Mouse (Mus musculus) hindbrain, embryonic 15.5 days (tissue): ENCODE measurements around the gene Hist1h1d. TPM values are rescaled to one million over a fixed set of nuclear protein-coding genes. Genes with fewer than 3 reads are reported as not detected.

ENCODE experiments used
- microRNA-seq: library from miRNA; unstranded; fragments of <30 nt; microRNA quantifications from one replicate; pipeline ENCODE4, GENCODE M21; 2016
- polyA plus RNA-seq: library from polyadenylated mRNA; unstranded; fragments of >200 nt; fragmentation: Nextera tagmentation; extraction: Ambion mirVana; gene quantifications from 2 replicates; pipeline ENCODE4 v1.2.1, GENCODE M21; 2015

Hist1h1d gene
- polyA plus RNA-seq, 1 experiment from 2014 or later: 0.10 TPM

Small RNA genes lying within 50 kb of the gene (microRNA-seq; reads per million reads assigned to microRNA genes)
- gene Gm44297 (not detected), gene Gm44359 (not detected), gene Gm44394 (not detected), gene n-TStga1 (not detected)

Other genes with a start within 250 kb of the Hist1h1d start
- gene Zfp322a, start 184.1 kb upstream of the Hist1h1d start, polyA plus RNA-seq: 42.8 and 46.5 TPM in 2 replicates
- 8.8 and 9.1 TPM in 2 replicates for gene Abt1, start 129.4 kb upstream of the Hist1h1d start, polyA plus RNA-seq
- 0.17 TPM in 1 of 2 replicates, not detected in the other for gene Btn1a1, start 87.4 kb upstream of the Hist1h1d start, polyA plus RNA-seq
- gene Btn2a2, start 64.4 kb upstream of the Hist1h1d start, polyA plus RNA-seq: 0.06 and 0.08 TPM in 2 replicates
- gene Hist1h4h, start 22.2 kb upstream of the Hist1h1d start, polyA plus RNA-seq: 1.7 and 2.7 TPM in 2 replicates
- 0.82 and 2.1 TPM in 2 replicates for gene Hist1h2af, start 19.4 kb upstream of the Hist1h1d start, polyA plus RNA-seq
- gene Hist1h3g, start 17.8 kb upstream of the Hist1h1d start, polyA plus RNA-seq: 0.85 and 1.2 TPM in 2 replicates
- gene Hist1h2bh, start 9.9 kb upstream of the Hist1h1d start, polyA plus RNA-seq: 0.17 and 0.19 TPM in 2 replicates
- 0.21 and 0.62 TPM in 2 replicates for gene Hist1h3f, start 9.2 kb upstream of the Hist1h1d start, polyA plus RNA-seq
- gene Hist1h4f, start 1.6 kb upstream of the Hist1h1d start, polyA plus RNA-seq: not detected in 2 replicates
- gene Hist1h3e, start 9.1 kb downstream of the Hist1h1d start, polyA plus RNA-seq: 1.5 and 2.0 TPM in 2 replicates
- gene Hist1h2ae, start 18.0 kb downstream of the Hist1h1d start, polyA plus RNA-seq: 15.9 and 27.4 TPM in 2 replicates
- gene Hist1h2bg, start 18.1 kb downstream of the Hist1h1d start, polyA plus RNA-seq: 2.5 and 3.1 TPM in 2 replicates
- 0.76 and 2.0 TPM in 2 replicates for gene Hist1h2bf, start 20.9 kb downstream of the Hist1h1d start, polyA plus RNA-seq
- gene Hist1h2ad, start 21.1 kb downstream of the Hist1h1d start, polyA plus RNA-seq: not detected in 2 replicates
- 1.2 and 2.0 TPM in 2 replicates for gene Hist1h3d, start 22.5 kb downstream of the Hist1h1d start, polyA plus RNA-seq
- gene Hist1h4d, start 28.3 kb downstream of the Hist1h1d start, polyA plus RNA-seq: 35.1 and 51.2 TPM in 2 replicates
- 1.5 and 1.7 TPM in 2 replicates for gene Hist1h2be, start 67.9 kb downstream of the Hist1h1d start, polyA plus RNA-seq
- gene Hist1h1e, start 69.3 kb downstream of the Hist1h1d start, polyA plus RNA-seq: 4.8 and 8.8 TPM in 2 replicates
- gene Hist1h2ac, start 130.7 kb downstream of the Hist1h1d start, polyA plus RNA-seq: 0.34 and 0.38 TPM in 2 replicates
- gene Hist1h2bc, start 130.9 kb downstream of the Hist1h1d start, polyA plus RNA-seq: 19.3 and 25.4 TPM in 2 replicates
- gene Hist1h1t, start 142.6 kb downstream of the Hist1h1d start, polyA plus RNA-seq: not detected in 2 replicates
- gene Hist1h4c, start 145.2 kb downstream of the Hist1h1d start, polyA plus RNA-seq: 2.3 and 2.7 TPM in 2 replicates
- gene Hfe, start 157.6 kb downstream of the Hist1h1d start, polyA plus RNA-seq: 4.5 and 5.1 TPM in 2 replicates
- gene Hist1h1c, start 185.5 kb downstream of the Hist1h1d start, polyA plus RNA-seq: 7.7 and 10.4 TPM in 2 replicates
- gene Hist1h3c, start 192.3 kb downstream of the Hist1h1d start, polyA plus RNA-seq: 1.1 and 1.6 TPM in 2 replicates
- gene Hist1h2bb, start 193.5 kb downstream of the Hist1h1d start, polyA plus RNA-seq: 0.54 TPM in 1 of 2 replicates, not detected in the other
- 7.4 and 9.8 TPM in 2 replicates for gene Hist1h2ab, start 197.9 kb downstream of the Hist1h1d start, polyA plus RNA-seq
- 1.8 and 3.1 TPM in 2 replicates for gene Hist1h3b, start 199.0 kb downstream of the Hist1h1d start, polyA plus RNA-seq
- 1.1 and 1.9 TPM in 2 replicates for gene Hist1h4b, start 203.8 kb downstream of the Hist1h1d start, polyA plus RNA-seq
- gene Hist1h4a, start 208.0 kb downstream of the Hist1h1d start, polyA plus RNA-seq: 0.32 and 0.51 TPM in 2 replicates
- gene Hist1h3a, start 209.1 kb downstream of the Hist1h1d start, polyA plus RNA-seq: 0.35 and 2.4 TPM in 2 replicates
- 0.75 and 0.84 TPM in 2 replicates for gene Hist1h1a, start 210.4 kb downstream of the Hist1h1d start, polyA plus RNA-seq
- 0.10 TPM in 1 of 2 replicates, not detected in the other for gene Trim38, start 216.7 kb downstream of the Hist1h1d start, polyA plus RNA-seq